In genomic region chr4:110051281-110051665, GRCm38 (mm10) we compare ENCODE assay signal across 9 mouse cellular contexts.
DNase-seq lines count a peak whose midpoint lies in the region; ATAC-seq lines count a peak whose summit lies in the region.
"Had no signal": no experiment of that assay in that cellular context is flagged by ENCODE, and none has a peak within 500 bp of the region (broad histone marks: within the 10 kb centered on the region; RNA-seq: fewer than 3 reads in every experiment).

No protein-coding gene starts in this region.

- no peaks in the 10 kb centered on the region for H3K36me3 ChIP-seq in kidney, embryonic 14.5 days (ENCODE audit: control insufficient read depth, insufficient read depth, low read length)
- H3K36me3 ChIP-seq in hindbrain, embryonic 12.5 days: no peaks in the 10 kb centered on the region
- H3K36me3 ChIP-seq in midbrain, embryonic 12.5 days: no peaks in the 10 kb centered on the region

- no peak for ATAC-seq in kidney, embryonic 14.5 days (ENCODE audit: low FRiP score, low TSS enrichment)
- no peak; the same call in 1 of the 2 replicates for ATAC-seq in hindbrain, embryonic 12.5 days (ENCODE audit: low FRiP score)
- peak; percentile 40; the same call in 1 of the 2 replicates for ATAC-seq in midbrain, embryonic 12.5 days (ENCODE audit: low FRiP score, low read depth)

- peak overlapping the region; percentile 67 for H3K4me2 ChIP-seq in kidney, embryonic 14.5 days (replicated peaks; ENCODE audit: low read depth, low read length)
- H3K4me2 ChIP-seq in hindbrain, embryonic 12.5 days (replicated peaks): peak overlapping the region; percentile 71
- peak overlapping the region; percentile 78 for H3K4me2 ChIP-seq in midbrain, embryonic 12.5 days (replicated peaks)

- H3K27me3 ChIP-seq in kidney, embryonic 14.5 days (ENCODE audit: control insufficient read depth, insufficient read depth, low read length): no peaks in the 10 kb centered on the region; the same call in 1 of the 2 replicates
- H3K27me3 ChIP-seq in hindbrain, embryonic 12.5 days: no peaks in the 10 kb centered on the region
- H3K27me3 ChIP-seq in midbrain, embryonic 12.5 days: 0 out of 2 replicates have a peak, but pooled peaks cover 8% of the 10 kb centered on the region
- H3K27me3 ChIP-seq: Patski had no signal

- no peaks in the 10 kb centered on the region for H3K9me3 ChIP-seq in kidney, embryonic 14.5 days (ENCODE audit: control insufficient read depth, low read length)
- H3K9me3 ChIP-seq in hindbrain, embryonic 12.5 days (replicated peaks): no peaks in the 10 kb centered on the region
- H3K9me3 ChIP-seq in midbrain, embryonic 12.5 days: no peaks in the 10 kb centered on the region

- no peak for DNase-seq in kidney, postnatal 36 days
- no peak for DNase-seq in spleen, adult 18-20 months
- no peak for DNase-seq in adrenal gland, postnatal 10 days
- no peak for DNase-seq in embryo, embryonic 11 days

- no peak overlapping the region for H3K27ac ChIP-seq in kidney, embryonic 14.5 days (ENCODE audit: low read depth, low read length)
- no peak overlapping the region for H3K27ac ChIP-seq in brown adipose tissue, adult 24 weeks (replicated peaks; ENCODE audit: low read depth, low read length)
- H3K27ac ChIP-seq in hindbrain, embryonic 12.5 days: peak overlapping the region; percentile 52
- H3K27ac ChIP-seq in midbrain, embryonic 12.5 days (replicated peaks): peak overlapping the region; percentile 52; the same call in 1 of the 2 replicates

- peaks cover 9% of the 10 kb centered on the region; the same call in 1 of the 2 replicates for H3K4me1 ChIP-seq in kidney, embryonic 14.5 days (ENCODE audit: control insufficient read depth, insufficient read depth, low read length)
- 0 out of 2 replicates have a peak, but pooled peaks cover 4% of the 10 kb centered on the region for H3K4me1 ChIP-seq in brown adipose tissue, adult 24 weeks (ENCODE audit: control insufficient read depth, insufficient read depth, insufficient read length, low read length)
- H3K4me1 ChIP-seq in hindbrain, embryonic 12.5 days: peaks cover 12% of the 10 kb centered on the region
- H3K4me1 ChIP-seq in midbrain, embryonic 12.5 days: peaks cover 6% of the 10 kb centered on the region

- H3K9ac ChIP-seq in kidney, embryonic 14.5 days (ENCODE audit: low read depth, low read length): peak overlapping the region; percentile 34
- H3K9ac ChIP-seq in hindbrain, embryonic 12.5 days: peak overlapping the region; percentile 53
- peak overlapping the region; percentile 55 for H3K9ac ChIP-seq in midbrain, embryonic 12.5 days (replicated peaks)

- WGBS in kidney, embryonic 14.5 days: 10% methylated on average over 12 of the region's 12 CpGs
- 15% methylated on average over 12 of the region's 12 CpGs for WGBS in hindbrain, embryonic 12.5 days
- 18% methylated on average over 12 of the region's 12 CpGs for WGBS in midbrain, embryonic 12.5 days

- peak overlapping the region; percentile 42 for H3K4me3 ChIP-seq in kidney, embryonic 14.5 days (ENCODE audit: low read length)
- H3K4me3 ChIP-seq in brown adipose tissue, adult 24 weeks (ENCODE audit: insufficient read depth, low read depth, low read length): peak overlapping the region; percentile 56
- H3K4me3 ChIP-seq in hindbrain, embryonic 12.5 days: peak overlapping the region; percentile 43
- H3K4me3 ChIP-seq in midbrain, embryonic 12.5 days: peak overlapping the region; percentile 46

Comparison
In these comparisons a context has a peak if more than half of its experiments do, and no peak if none do; other contexts are left out.
1. H3K27ac ChIP-seq: peak in hindbrain, embryonic 12.5 days (single experiment) and midbrain, embryonic 12.5 days (single experiment); none in kidney, embryonic 14.5 days (single experiment) and brown adipose tissue, adult 24 weeks (single experiment).
2. Peak in every context shown above with its lines, with median percentiles within 50 percentile points of each other: H3K4me2 ChIP-seq, H3K4me3 ChIP-seq and H3K9ac ChIP-seq.